Mouse (Mus musculus) forebrain, embryonic 10.5 days (tissue): ENCODE measurements around the gene Mtmr3. TPM values are rescaled to one million over a fixed set of nuclear protein-coding genes. Genes with fewer than 3 reads are reported as not detected.
"Not testable (repeated sequence)": the region's sequence is repeated elsewhere in the genome, so short reads cannot be mapped to it uniquely, and the experiment has no call there.

Experiments
- DNase-seq: peaks from one replicate; pipeline ENCODE4 v3.0.0-alpha.2; 2017; ENCODE audit warnings: low spot score; ENCODE audit errors: extremely low spot score
- H3K27ac ChIP-seq: fragments of 300-500 bp; sonication (generic); 2 replicates; pipeline ENCODE4 v1.5.1; 2016; ENCODE audit warnings: mild to moderate bottlenecking
- H3K27me3 ChIP-seq: fragments of 300-500 bp; sonication (generic); 2 replicates; pipeline ENCODE4 v1.6.1; 2016; ENCODE audit warnings: mild to moderate bottlenecking; ENCODE audit not compliant: poor library complexity, severe bottlenecking
- H3K36me3 ChIP-seq: fragments of 300-500 bp; sonication (generic); replicated peaks from 2 replicates; pipeline ENCODE4 v1.6.1; 2016; ENCODE audit warnings: mild to moderate bottlenecking, moderate library complexity
- H3K4me1 ChIP-seq: fragments of 300-500 bp; sonication (generic); 2 replicates; pipeline ENCODE4 v1.6.1; 2016
- H3K4me3 ChIP-seq: fragments of 300-500 bp; sonication (generic); 2 replicates; pipeline ENCODE4 v1.5.1; 2016; ENCODE audit warnings: mild to moderate bottlenecking, moderate library complexity
- H3K9me3 ChIP-seq: fragments of 300-500 bp; sonication (generic); 2 replicates; pipeline ENCODE4 v1.6.1; 2016; ENCODE audit warnings: mild to moderate bottlenecking, moderate library complexity
- WGBS: fragments of 180-500 bp; shearing (Covaris S2); methylation state at CpG from one replicate; pipeline ENCODE4 v1.1.7; 2016; 5-methylcytosine and 5-hydroxymethylcytosine counted together
- polyA plus RNA-seq: library from polyadenylated mRNA; unstranded; fragments of >200 nt; fragmentation: Nextera tagmentation; extraction: Ambion mirVana; gene quantifications from 2 replicates; pipeline ENCODE4 v1.2.1, GENCODE M21; 2016

Gene Mtmr3
- polyA plus RNA-seq, 1 experiment from 2014 or later, result 29.4 TPM

DNA sequence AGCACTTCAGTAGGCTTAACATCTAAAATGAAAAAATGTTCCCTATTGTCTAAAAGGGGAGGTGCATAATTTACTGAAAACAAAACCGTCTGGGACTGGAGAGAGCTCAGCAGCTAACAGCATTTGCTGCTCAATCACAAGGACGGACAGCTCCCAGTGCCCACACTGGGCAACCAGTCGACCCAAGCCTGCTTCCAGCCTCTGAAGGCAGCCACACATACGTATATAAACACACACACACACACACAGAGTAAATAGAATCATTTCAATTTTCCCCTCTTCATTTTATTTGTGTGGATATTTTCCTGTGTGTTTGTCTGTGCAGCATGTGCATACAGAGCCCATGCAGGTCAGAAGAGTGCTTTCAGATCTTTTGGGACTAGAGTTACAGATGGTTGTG lies 49.3 kb downstream of the Mtmr3 start:
- H3K4me3 ChIP-seq, result no peak overlapping the region
- H3K36me3 ChIP-seq, result no peaks in the 10 kb centered on the region
- H3K4me1 ChIP-seq, result 0 out of 2 replicates have a peak, but pooled peaks cover 3% of the 10 kb centered on the region
- no peaks in the 10 kb centered on the region for H3K9me3 ChIP-seq
- WGBS, result 70% methylated on average over 4 of the region's 4 CpGs
- H3K27me3 ChIP-seq, result no peaks in the 10 kb centered on the region
- no peak for DNase-seq
- H3K27ac ChIP-seq, result no peak overlapping the region

DNA sequence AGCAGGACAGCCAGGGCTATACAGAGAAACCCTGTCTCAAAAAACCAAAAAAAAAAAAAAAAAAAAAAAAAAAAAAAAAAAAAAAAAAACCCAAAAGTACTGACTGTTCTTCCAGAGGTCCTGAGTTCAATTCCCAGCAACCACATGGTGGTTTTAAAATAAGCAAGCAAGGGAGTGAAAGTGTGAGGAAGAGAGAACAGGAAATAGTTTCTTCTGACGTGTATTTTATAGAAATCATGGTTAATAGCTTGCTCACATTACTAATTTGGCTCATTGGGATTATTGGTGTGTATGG lies 50.1 kb downstream of the Mtmr3 start:
- H3K9me3 ChIP-seq, H3K27me3 ChIP-seq, H3K36me3 ChIP-seq, H3K4me3 ChIP-seq, H3K4me1 ChIP-seq, H3K27ac ChIP-seq, DNase-seq: not testable (repeated sequence)
- 96% methylated on average over 1 of the region's 1 CpGs for WGBS

DNA sequence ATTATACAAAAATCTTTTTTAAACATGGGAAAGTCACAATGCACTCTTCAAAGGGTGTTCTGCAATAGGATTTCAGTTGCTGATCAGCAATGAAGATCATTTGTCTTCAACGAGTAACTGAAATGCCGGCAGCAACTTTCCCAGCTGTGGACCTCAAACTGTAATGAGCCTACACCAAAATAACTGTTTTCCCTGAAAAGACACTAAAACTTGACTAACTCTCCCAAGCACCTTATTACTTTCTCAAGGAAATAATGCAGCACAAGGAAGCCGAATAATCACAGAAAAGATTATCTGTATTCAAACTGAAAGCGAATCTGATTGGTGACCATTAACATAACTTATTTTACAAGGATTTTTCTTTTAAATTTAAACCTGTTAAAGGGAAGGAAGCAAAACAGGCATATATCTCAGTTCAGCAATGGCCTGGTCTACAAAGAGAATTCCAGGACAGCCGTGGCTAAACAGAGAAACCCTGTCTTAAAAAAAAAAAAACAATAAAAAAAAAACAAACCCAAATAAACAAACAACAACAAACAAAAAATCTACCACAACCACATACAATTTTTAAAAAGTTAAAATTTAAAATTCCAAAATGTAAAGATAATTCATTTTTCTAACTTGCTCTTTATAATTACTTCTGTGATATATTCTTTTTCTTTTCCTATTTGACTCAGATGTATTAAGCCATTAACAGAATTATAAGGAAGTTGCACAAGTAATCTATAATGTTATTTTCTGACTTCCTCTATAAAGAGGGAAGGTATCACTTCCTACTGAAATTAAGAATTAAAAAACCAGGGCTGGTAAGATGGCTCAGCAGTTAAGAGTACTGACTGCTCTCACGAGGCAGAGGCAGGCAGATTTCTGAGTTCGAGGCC lies 50.7 kb downstream of the Mtmr3 start:
- no peak overlapping the region for H3K4me3 ChIP-seq
- H3K4me1 ChIP-seq, result 0 out of 2 replicates have a peak, but pooled peaks cover 3% of the 10 kb centered on the region
- WGBS, result 93% methylated on average over 7 of the region's 7 CpGs
- H3K27me3 ChIP-seq, result no peaks in the 10 kb centered on the region
- H3K36me3 ChIP-seq, result no peaks in the 10 kb centered on the region
- H3K9me3 ChIP-seq, result no peaks in the 10 kb centered on the region
- DNase-seq, result no peak
- no peak overlapping the region for H3K27ac ChIP-seq

DNA sequence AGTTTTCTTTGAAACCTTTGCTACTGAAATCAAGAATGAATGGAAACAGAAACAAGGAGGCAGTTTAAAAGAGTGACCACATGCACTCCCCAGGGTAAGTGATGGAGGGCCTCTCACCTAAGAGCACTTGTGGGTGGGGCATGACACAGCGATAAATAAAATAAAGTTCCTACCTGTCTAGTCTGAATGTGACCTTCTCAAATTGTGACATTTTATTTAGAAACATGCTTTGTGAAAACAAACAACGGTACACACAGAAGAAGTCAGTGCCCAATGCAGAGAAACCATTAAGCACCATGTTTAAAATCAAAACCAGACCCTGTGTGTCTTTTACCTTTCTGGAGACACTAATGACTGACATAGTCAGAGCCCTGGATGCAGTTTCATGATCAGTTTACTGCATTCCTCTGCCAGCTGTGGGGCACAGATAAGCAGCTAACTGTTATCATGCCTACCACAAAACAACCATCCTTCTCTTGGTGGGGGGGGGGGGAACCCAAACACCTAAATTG lies 51.6 kb downstream of the Mtmr3 start:
- H3K4me3 ChIP-seq, result no peak overlapping the region
- DNase-seq, result no peak
- H3K27ac ChIP-seq, result no peak overlapping the region
- no peaks in the 10 kb centered on the region for H3K9me3 ChIP-seq
- H3K4me1 ChIP-seq, result 0 out of 2 replicates have a peak, but pooled peaks cover 3% of the 10 kb centered on the region
- H3K27me3 ChIP-seq, result no peaks in the 10 kb centered on the region
- H3K36me3 ChIP-seq, result no peaks in the 10 kb centered on the region
- 94% methylated on average over 2 of the region's 2 CpGs for WGBS

DNA sequence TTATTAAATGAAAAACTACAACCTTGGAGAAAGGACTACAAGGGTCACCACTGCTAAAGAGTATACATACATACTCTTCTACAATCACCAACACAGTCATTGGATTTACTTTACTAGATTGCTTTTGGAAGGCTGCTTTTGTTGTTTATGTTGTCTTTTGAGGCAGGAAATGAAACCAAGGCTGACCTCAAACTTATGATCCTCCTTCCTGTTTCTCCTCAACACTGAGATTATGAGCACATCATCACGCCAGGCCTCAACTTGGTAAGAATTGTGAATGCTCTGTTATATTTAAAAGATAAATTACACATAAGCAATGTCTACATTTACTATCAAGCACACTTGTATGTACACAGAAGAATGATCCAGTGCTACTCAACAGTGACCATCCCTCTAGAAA lies 58.0 kb downstream of the Mtmr3 start:
- 92% methylated on average over 1 of the region's 1 CpGs for WGBS
- Histone ChIP-seq H3K27me3 (no peaks in the 10 kb centered on the region), H3K9me3 (no peaks in the 10 kb centered on the region), H3K4me3 (no peak overlapping the region), H3K4me1 (no peaks in the 10 kb centered on the region), H3K27ac (no peak overlapping the region), H3K36me3 (no peaks in the 10 kb centered on the region)
- DNase-seq, result no peak

DNA sequence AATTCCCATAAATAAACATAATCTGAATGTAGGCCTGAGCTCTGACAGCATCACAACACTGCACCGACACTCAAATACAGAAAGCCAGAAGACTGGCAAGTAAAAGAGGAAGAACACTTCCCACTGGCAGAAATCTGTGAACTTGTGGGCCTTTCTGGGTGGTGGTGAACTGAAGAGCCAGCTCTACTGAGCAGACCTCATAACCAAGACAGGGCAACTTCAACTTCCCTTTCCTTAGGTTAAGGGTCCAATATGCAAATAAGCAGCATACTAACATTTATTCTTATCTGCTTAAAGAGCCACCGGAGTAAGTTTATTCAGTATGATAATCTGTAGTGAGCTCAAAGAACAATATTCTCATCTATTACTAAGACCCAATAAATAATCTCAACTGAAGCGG lies 67.5 kb downstream of the Mtmr3 start:
- Histone ChIP-seq H3K27ac (no peak overlapping the region), H3K4me1 (no peaks in the 10 kb centered on the region), H3K27me3 (no peaks in the 10 kb centered on the region), H3K9me3 (no peaks in the 10 kb centered on the region), H3K36me3 (peaks cover 77% of the 10 kb centered on the region), H3K4me3 (no peak overlapping the region)
- WGBS, result 99% methylated on average over 3 of the region's 3 CpGs
- no peak for DNase-seq

DNA sequence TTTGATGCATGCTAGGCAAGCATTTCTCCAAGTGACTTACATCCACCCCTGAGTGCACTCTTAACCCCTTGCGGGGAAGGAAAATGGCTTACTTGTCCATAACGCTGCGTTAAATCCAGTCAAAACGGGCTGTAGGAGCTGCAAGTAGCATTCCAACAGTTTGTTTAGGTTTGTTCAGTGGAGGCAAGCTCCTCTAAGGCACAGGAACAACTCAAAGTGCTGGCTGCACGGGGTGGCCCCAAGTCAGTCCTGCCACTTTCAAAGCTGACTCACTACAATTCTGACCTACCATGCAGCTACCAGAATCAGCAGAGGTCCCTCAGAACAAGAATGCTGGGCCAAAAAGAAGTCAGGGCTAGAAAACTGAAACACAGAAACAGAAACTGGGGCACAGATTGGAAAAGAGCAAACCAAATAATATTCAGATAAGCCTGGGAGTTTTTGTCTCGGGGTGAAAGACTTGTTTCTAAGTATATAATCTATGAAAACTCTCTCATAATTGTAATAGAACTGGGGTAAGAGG lies 72.5 kb downstream of the Mtmr3 start:
- WGBS, result 92% methylated on average over 6 of the region's 6 CpGs
- no peak overlapping the region for H3K27ac ChIP-seq
- no peak overlapping the region for H3K4me3 ChIP-seq
- no peak for DNase-seq
- no peaks in the 10 kb centered on the region for H3K9me3 ChIP-seq
- H3K36me3 ChIP-seq, result peaks cover 82% of the 10 kb centered on the region
- no peaks in the 10 kb centered on the region for H3K4me1 ChIP-seq
- H3K27me3 ChIP-seq, result no peaks in the 10 kb centered on the region

DNA sequence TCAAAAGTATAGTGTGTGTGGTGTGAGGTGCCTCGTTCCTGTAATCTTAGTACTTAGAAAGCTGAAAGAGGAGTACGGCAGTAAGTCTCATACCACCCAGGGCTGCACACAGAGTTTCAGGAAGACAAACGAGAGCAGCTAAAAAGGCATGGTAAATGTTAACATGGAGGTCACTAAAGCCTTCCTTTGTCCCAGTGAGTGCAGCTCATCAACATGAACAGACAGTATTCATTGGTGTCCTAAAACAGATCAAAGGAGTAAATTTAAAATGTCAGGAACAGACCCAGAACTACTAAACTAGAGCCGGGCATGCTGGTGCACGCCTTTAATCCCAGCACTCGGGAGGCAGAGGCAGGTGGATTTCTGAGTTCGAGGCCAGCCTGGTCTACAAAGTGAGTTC lies 75.7 kb downstream of the Mtmr3 start:
- Histone ChIP-seq H3K4me3 (no peak overlapping the region), H3K27me3 (no peaks in the 10 kb centered on the region), H3K9me3 (no peaks in the 10 kb centered on the region), H3K36me3 (peaks cover 85% of the 10 kb centered on the region), H3K27ac (no peak overlapping the region), H3K4me1 (no peaks in the 10 kb centered on the region)
- WGBS, result 89% methylated on average over 7 of the region's 7 CpGs
- no peak for DNase-seq

DNA sequence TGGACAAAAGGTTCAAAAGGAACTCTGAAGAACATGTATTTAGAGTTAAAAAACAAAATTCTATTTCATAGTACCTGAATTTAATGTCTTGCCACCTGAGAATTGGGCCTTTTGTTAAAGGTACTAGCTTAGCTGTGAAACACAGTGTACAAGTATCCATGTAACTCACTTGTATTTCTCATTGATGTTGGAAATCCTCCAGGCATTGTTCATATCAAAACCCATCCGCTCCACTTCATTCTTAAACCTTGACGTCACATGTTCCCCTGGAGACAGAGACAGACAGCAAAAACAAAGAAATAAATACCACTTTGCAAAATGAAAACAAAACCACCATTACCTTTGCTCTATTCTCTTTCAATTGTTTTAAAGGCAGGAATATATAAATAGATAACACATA lies 87.2 kb downstream of the Mtmr3 start:
- no peak for DNase-seq
- H3K36me3 ChIP-seq, result peaks cover 56% of the 10 kb centered on the region
- no peak overlapping the region for H3K27ac ChIP-seq
- H3K4me1 ChIP-seq, result no peaks in the 10 kb centered on the region
- no peak overlapping the region for H3K4me3 ChIP-seq
- H3K27me3 ChIP-seq, result no peaks in the 10 kb centered on the region
- 89% methylated on average over 2 of the region's 2 CpGs for WGBS
- no peaks in the 10 kb centered on the region for H3K9me3 ChIP-seq

DNA sequence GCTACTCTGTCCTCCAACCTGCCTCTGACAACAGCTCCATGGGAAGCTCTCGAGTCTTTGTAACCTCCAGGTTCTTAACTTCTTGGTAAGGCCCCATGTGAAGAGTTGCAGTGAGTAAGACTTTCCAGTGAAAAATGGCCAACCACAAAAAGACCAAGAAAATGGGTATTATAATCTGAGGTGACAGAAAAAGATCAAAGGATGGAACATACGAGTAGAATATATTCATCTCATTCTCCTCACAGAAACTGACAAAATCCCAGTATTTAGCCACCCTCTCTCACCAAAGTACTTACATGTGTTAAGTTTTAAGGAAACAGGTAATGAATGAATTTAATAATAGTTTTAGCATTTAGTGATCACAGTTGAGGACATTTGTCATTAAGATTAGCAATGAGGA lies 88.2 kb downstream of the Mtmr3 start:
- peaks cover 65% of the 10 kb centered on the region for H3K36me3 ChIP-seq
- H3K4me1 ChIP-seq, result no peaks in the 10 kb centered on the region
- H3K27ac ChIP-seq, result no peak overlapping the region
- H3K9me3 ChIP-seq, result no peaks in the 10 kb centered on the region
- no peak overlapping the region for H3K4me3 ChIP-seq
- DNase-seq, result no peak
- H3K27me3 ChIP-seq, result no peaks in the 10 kb centered on the region
- WGBS, result 87% methylated on average over 2 of the region's 2 CpGs

DNA sequence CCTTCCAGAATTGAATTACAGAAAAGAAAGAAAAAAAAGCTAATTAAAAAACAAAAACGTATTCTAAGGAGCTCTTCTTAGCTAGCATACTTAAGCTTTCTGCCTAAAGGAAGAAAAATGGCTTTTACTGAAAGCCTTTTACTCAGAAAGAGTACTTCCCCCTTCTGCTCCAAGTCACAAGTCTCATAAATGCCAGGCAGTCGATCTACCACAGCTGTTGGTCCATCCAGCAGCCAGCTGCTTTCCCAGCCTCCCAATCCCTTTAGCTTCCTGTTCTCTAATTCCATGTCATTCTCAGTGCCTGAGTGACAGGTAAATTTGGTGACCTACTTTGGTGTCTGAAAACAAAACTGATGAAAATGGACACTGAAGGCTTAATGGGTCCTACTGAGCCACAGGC lies 92.5 kb downstream of the Mtmr3 start:
- Histone ChIP-seq H3K4me1 (peaks cover 3% of the 10 kb centered on the region; the same call in 1 of the 2 replicates), H3K27me3 (no peaks in the 10 kb centered on the region), H3K9me3 (no peaks in the 10 kb centered on the region), H3K27ac (no peak overlapping the region), H3K36me3 (peaks cover 79% of the 10 kb centered on the region), H3K4me3 (no peak overlapping the region)
- WGBS, result 83% methylated on average over 2 of the region's 2 CpGs
- no peak for DNase-seq

DNA sequence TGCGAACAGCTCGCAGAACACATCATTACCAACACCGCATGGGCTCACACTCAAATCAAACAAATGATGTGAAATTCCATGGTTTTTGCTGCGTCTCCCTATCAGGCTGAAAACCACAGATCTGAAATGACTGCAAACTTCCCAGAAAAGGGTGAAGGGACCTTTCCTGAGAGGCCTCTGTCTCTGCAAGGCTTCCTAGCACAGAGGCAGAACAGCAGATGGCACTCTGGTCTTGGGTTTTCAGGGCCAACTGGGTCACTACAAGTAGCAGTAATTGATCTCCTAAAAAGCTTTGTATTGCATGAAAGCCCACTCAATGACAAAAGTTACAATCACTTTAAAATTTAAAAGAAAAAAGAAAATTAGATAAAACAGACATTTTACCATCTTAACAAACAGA lies 93.8 kb downstream of the Mtmr3 start:
- peaks cover 6% of the 10 kb centered on the region; the same call in 1 of the 2 replicates for H3K4me1 ChIP-seq
- H3K27me3 ChIP-seq, result no peaks in the 10 kb centered on the region
- no peak overlapping the region for H3K27ac ChIP-seq
- peaks cover 81% of the 10 kb centered on the region for H3K36me3 ChIP-seq
- H3K4me3 ChIP-seq, result no peak overlapping the region
- H3K9me3 ChIP-seq, result no peaks in the 10 kb centered on the region
- WGBS, result 98% methylated on average over 4 of the region's 4 CpGs
- no peak for DNase-seq

DNA sequence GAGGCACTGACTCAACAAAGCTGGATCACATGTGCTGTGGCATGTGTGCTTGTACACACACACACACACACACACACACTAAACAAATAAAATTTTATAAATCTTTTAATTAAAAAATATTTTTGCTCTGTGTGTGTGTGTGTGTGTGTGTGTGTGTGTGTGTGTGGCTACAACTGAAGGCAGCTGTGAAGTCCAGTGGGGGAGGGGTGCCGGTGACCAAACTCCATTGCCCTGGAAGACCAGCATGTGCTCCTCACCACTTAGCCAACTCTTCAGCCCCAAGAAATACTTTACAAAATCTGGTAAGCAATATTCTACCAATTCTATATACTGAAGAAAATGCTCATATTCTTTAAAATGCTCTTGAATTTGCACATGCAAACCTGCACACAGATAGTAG lies 94.4 kb downstream of the Mtmr3 start:
- no peak for DNase-seq
- H3K9me3 ChIP-seq, result no peaks in the 10 kb centered on the region
- WGBS, result 96% methylated on average over 1 of the region's 1 CpGs
- H3K27ac ChIP-seq, result no peak overlapping the region
- H3K27me3 ChIP-seq, result no peaks in the 10 kb centered on the region
- H3K4me3 ChIP-seq, result no peak overlapping the region
- H3K36me3 ChIP-seq, result peaks cover 81% of the 10 kb centered on the region
- H3K4me1 ChIP-seq, result peaks cover 6% of the 10 kb centered on the region; the same call in 1 of the 2 replicates
